Mouse (Mus musculus): ENCODE results near the gene Insl6. TPM values are rescaled to one million over a fixed set of nuclear protein-coding genes. Genes with fewer than 3 reads are reported as not detected.

Gene Insl6
- polyA plus RNA-seq, 1 experiment, result 5.3 TPM

DNA sequence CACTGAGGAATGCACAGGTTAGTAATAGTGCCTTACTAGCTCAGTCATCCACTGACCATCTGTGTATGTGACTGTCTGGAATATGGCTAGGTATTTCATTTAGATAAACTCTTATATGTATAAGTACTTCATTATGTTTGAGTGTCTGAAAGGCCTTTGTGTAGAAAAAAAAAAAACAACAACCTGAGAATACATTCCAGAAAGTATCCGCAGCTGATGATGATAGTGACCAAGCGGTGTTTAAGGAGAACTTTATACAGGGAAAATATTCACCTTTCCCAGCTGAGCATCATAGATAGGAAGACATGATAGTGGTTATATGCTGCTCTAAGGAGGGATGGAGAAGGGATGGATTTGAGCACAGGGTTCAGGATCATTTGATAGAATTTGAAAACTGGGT, 42.9 kb upstream of the Insl6 start:
- no peak for TF ChIP-seq CTCF (IDR thresholded peaks at IDR 0.05; ENCODE audit: borderline replicate concordance, insufficient read depth, low read length)
- TF ChIP-seq POLR2A (IDR thresholded peaks at IDR 0.05; ENCODE audit: low read depth, low read length), result no peak
- Histone ChIP-seq H3K4me3 (ENCODE audit: insufficient read depth, low read length) (no peak overlapping the region), H3K4me1 (ENCODE audit: control insufficient read depth, insufficient read depth, low read length) (no peaks in the 10 kb centered on the region; the same call in 1 of the 2 replicates), H3K27ac (ENCODE audit: insufficient read depth, low read length) (no peak overlapping the region)

DNA sequence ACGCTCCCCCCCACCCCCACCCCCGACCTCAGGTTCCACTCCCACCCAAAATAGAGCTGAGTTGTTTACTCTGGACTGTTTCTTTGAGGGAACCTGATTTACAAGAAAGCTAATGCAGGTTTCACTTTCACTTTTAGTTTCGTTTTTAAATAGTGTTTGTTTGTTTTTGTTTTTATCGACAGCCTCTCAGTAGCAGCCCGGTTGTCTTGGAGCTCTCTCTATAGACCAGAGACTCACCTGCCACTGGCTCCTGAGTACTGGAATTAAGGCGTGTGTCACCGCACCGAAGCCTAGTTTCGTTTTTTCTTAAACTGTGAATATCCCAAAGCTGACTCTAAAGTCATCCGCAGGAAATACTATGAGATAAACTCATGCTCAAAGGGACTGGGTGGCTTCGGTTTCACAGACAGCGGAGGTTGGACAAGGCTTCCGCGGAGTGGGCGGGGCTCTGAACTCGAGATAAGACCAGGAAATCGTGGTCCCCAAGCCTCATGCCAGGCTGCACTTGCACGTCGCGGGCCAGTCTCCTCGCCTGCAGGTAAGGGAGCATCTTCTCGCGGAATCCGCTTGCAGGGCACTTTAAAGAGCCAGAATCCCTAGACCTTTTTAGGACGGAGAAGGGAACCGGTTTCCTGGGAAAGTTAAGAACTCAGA, 41.9 kb upstream of the Insl6 start, which contains the start of the genes Plgrkt and Cd274:
Gene Plgrkt (minus strand): TSS at position 422 of the 654 bp plus-strand sequence.
Gene Cd274 (plus strand): TSS at position 487 of the 654 bp plus-strand sequence.
- no peak for TF ChIP-seq CTCF (IDR thresholded peaks at IDR 0.05; ENCODE audit: borderline replicate concordance, insufficient read depth, low read length)
- peak; percentile 63 for TF ChIP-seq POLR2A (IDR thresholded peaks at IDR 0.05; ENCODE audit: low read depth, low read length)
- H3K4me3 ChIP-seq (ENCODE audit: insufficient read depth, low read length), result peak within 1 kb of the TSS; percentile 97
- H3K27ac ChIP-seq (ENCODE audit: insufficient read depth, low read length), result no peak within 1 kb of the TSS
- H3K4me1 ChIP-seq (ENCODE audit: control insufficient read depth, insufficient read depth, low read length), result no peaks in the 10 kb centered on the region; the same call in 1 of the 2 replicates

GRCm38 (mm10) chr19:29366226-29366968, 41.2 kb upstream of the Insl6 start:
- Histone ChIP-seq H3K4me1 (ENCODE audit: control insufficient read depth, insufficient read depth, low read length) (no peaks in the 10 kb centered on the region; the same call in 1 of the 2 replicates), H3K4me3 (ENCODE audit: insufficient read depth, low read length) (peak overlapping the region; percentile 97), H3K27ac (ENCODE audit: insufficient read depth, low read length) (no peak overlapping the region)
- TF ChIP-seq POLR2A (IDR thresholded peaks at IDR 0.05; ENCODE audit: low read depth, low read length), result no peak
- no peak for TF ChIP-seq CTCF (IDR thresholded peaks at IDR 0.05; ENCODE audit: borderline replicate concordance, insufficient read depth, low read length)

DNA sequence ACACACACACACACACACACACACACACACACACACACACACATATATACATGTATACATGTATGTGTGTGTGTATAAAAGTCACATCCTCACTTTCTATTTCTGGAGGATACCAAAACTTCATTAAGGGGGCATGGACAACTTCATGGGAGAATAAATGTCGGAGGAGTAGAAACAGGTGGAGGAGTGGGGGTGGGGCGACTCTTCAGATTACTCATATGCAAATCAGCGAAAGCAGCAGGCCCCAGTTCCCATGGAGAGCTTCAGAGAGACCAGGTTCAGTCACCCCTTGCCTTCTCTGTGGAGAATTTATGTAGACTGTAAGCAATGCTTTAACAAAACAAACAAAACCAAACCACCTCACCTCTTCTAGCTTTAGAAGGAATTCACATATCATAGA, 39.9 kb upstream of the Insl6 start:
- H3K4me1 ChIP-seq (ENCODE audit: control insufficient read depth, insufficient read depth, low read length), result no peaks in the 10 kb centered on the region; the same call in 1 of the 2 replicates
- TF ChIP-seq CTCF (IDR thresholded peaks at IDR 0.05; ENCODE audit: borderline replicate concordance, insufficient read depth, low read length), result no peak
- TF ChIP-seq POLR2A (IDR thresholded peaks at IDR 0.05; ENCODE audit: low read depth, low read length), result no peak
- H3K4me3 ChIP-seq (ENCODE audit: insufficient read depth, low read length), result no peak overlapping the region
- H3K27ac ChIP-seq (ENCODE audit: insufficient read depth, low read length), result no peak overlapping the region

- H3K4me1 ChIP-seq (ENCODE audit: control insufficient read depth, insufficient read depth, low read length), result no peaks in the 10 kb centered on the region; the same call in 1 of the 2 replicates
- no peak overlapping the region for H3K4me3 ChIP-seq (ENCODE audit: insufficient read depth, low read length)
- H3K27ac ChIP-seq (ENCODE audit: insufficient read depth, low read length), result no peak overlapping the region
- TF ChIP-seq CTCF (IDR thresholded peaks at IDR 0.05; ENCODE audit: borderline replicate concordance, insufficient read depth, low read length) (no peak), POLR2A (IDR thresholded peaks at IDR 0.05; ENCODE audit: low read depth, low read length) (no peak)
Observed at GRCm38 (mm10) chr19:29364076-29364475, 38.9 kb upstream of the Insl6 start.

DNA sequence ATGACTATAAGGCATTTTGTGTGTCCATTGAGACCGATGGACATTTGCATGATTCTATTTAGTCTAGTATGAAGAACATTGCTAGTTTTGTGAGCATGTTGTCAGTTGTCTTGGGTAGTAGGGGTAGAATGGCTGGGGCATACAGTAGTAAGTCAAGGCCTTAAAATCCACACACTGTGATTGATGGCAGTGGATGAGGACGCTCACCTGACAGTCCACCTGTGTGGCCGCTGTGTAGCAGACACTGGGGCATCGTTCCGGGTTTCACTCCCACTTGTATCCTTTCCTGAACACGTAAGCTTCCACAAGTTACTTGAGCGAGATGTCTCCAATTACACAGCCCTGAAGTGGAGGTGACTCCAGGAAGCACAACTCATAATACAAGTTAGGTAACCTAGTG, 38.4 kb upstream of the Insl6 start:
- H3K4me3 ChIP-seq (ENCODE audit: insufficient read depth, low read length), result no peak overlapping the region
- H3K4me1 ChIP-seq (ENCODE audit: control insufficient read depth, insufficient read depth, low read length), result no peaks in the 10 kb centered on the region; the same call in 1 of the 2 replicates
- H3K27ac ChIP-seq (ENCODE audit: insufficient read depth, low read length), result no peak overlapping the region
- TF ChIP-seq POLR2A (IDR thresholded peaks at IDR 0.05; ENCODE audit: low read depth, low read length) (no peak), CTCF (IDR thresholded peaks at IDR 0.05; ENCODE audit: borderline replicate concordance, insufficient read depth, low read length) (no peak)

DNA sequence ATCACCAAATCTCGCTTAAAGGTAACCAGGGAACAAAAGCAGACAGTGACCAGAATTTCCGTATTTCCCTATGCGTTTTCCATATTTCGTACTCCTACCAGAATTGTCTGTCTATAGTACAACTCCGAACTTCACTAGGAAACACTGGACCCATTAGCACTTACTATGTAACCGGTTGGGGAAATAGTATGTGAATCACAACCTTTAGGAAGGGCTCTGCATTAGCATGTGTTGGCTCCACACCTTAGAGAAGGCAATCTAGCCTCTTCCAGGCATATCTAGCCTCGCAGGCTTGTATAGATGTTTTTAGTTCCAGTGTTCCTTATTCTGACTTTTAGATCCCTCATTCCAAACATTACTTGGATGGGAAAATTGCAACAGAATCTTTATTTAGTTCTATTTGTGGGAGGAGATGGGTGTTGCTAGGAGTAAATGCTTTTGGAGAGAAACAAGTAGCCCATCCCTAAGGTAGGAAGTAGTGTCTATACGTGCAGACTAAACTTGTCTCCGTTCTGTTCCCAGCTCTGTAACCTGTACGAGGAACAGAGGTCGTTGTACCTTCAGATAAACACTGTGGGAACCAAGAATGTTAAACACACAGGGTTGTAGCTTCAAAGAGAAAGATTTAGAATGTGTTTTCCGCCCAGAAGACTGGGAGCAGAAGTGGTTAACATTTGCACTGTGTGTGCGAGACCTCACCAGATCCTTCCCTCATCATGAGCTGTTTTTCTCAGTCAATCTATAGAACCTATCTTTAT, 37.2 kb upstream of the Insl6 start:
- H3K4me1 ChIP-seq (ENCODE audit: control insufficient read depth, insufficient read depth, low read length), result no peaks in the 10 kb centered on the region; the same call in 1 of the 2 replicates
- no peak for TF ChIP-seq CTCF (IDR thresholded peaks at IDR 0.05; ENCODE audit: borderline replicate concordance, insufficient read depth, low read length)
- peak overlapping the region; percentile 73 for H3K4me3 ChIP-seq (ENCODE audit: insufficient read depth, low read length)
- no peak overlapping the region for H3K27ac ChIP-seq (ENCODE audit: insufficient read depth, low read length)

DNA sequence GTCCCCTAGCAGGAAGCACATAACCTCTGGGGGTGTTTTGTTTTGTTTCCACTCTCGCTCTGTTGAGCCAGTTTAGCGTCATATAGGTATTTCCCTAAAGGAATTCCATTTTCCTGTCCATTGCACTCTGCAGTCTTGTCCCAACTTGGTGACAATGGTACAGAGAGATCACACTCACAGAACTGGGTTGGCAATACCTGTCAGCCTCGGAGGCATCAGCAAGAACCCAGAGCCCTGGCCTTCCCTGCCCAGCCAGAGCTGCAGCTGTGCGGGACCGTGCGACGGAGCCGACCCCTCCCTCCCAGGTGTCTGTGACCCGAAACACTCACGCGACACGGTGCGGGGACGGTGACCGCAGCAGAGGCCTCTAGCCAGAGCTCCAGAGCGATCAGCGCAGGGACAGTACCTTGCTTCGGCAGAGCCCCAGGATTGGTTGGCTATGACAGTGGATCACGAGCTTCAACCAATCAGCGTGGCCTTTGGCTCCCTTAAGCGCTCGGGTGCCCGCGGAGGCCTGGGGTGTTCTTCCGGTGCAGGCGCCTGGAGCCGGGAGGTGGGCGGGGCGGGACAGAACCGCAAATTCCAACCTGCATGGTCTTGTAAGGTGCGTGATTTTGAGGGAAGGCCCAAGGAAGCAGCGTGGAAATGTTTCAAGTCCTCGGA, 36.4 kb upstream of the Insl6 start:
- peak overlapping the region; percentile 73 for H3K4me3 ChIP-seq (ENCODE audit: insufficient read depth, low read length)
- no peak overlapping the region for H3K27ac ChIP-seq (ENCODE audit: insufficient read depth, low read length)
- no peaks in the 10 kb centered on the region; the same call in 1 of the 2 replicates for H3K4me1 ChIP-seq (ENCODE audit: control insufficient read depth, insufficient read depth, low read length)
- no peak for TF ChIP-seq CTCF (IDR thresholded peaks at IDR 0.05; ENCODE audit: borderline replicate concordance, insufficient read depth, low read length)
- peak; percentile 87 for TF ChIP-seq POLR2A (IDR thresholded peaks at IDR 0.05; ENCODE audit: low read depth, low read length)

- no peak overlapping the region for H3K27ac ChIP-seq (ENCODE audit: insufficient read depth, low read length)
- no peak overlapping the region for H3K4me3 ChIP-seq (ENCODE audit: insufficient read depth, low read length)
- no peaks in the 10 kb centered on the region; the same call in 1 of the 2 replicates for H3K4me1 ChIP-seq (ENCODE audit: control insufficient read depth, insufficient read depth, low read length)
- TF ChIP-seq POLR2A (IDR thresholded peaks at IDR 0.05; ENCODE audit: low read depth, low read length), result no peak
- no peak for TF ChIP-seq CTCF (IDR thresholded peaks at IDR 0.05; ENCODE audit: borderline replicate concordance, insufficient read depth, low read length)
Observed at GRCm38 (mm10) chr19:29360251-29360650, 35.1 kb upstream of the Insl6 start.

Data from embryonic fibroblast, embryonic 13.5 days (primary cell).